Mouse (Mus musculus): Measurements from ENCODE around the gene Hmbs. TPM values are rescaled to one million over a fixed set of nuclear protein-coding genes. Genes with fewer than 3 reads are reported as not detected.

The Hmbs gene
- total and polyA plus RNA-seq, 3 experiments = 65.1 to 74.0 (median 73.7) TPM

- dilution Hi-C loops (cut with MboI; ENCODE audit: extremely low pct_ligation_motif_present, extremely low pct_unique_long_range_greater_than_20kb, low sequenced_read_pairs) = no loop called here
These were observed 56.5 kb downstream of the Hmbs start for GRCm38 (mm10) chr9:44287401-44288075.

GRCm38 (mm10) chr9:44287003-44287400, 57.0 kb downstream of the Hmbs start:
- no peaks in the 10 kb centered on the region for H3K27me3 ChIP-seq (replicated peaks)
- no peak overlapping the region for H3K4me2 ChIP-seq (ENCODE audit: insufficient read depth, low read depth, poor library complexity, severe bottlenecking)
- H3K36me3 ChIP-seq (replicated peaks in 1 of 2; ENCODE audit: control insufficient read depth in 1 of 2, insufficient read depth in 1 of 2, low read length in 1 of 2) = peaks cover 15 to 56% of the 10 kb centered on the region in 2 experiments
- TF ChIP-seq ZNF384 (IDR thresholded peaks at IDR 0.05; ENCODE audit: low read depth, low read length) = no peak
- TF ChIP-seq MAFK (IDR thresholded peaks at IDR 0.05; ENCODE audit: insufficient replicate concordance, low read length) = no peak
- no peak for TF ChIP-seq UBTF (IDR thresholded peaks at IDR 0.05; ENCODE audit: low read depth, low read length)
- no peak for TF ChIP-seq CHD1 (IDR thresholded peaks at IDR 0.05; ENCODE audit: low read depth, low read length)
- TF ChIP-seq MYC (IDR thresholded peaks at IDR 0.05; ENCODE audit: low read depth, low read length) = no peak
- TF ChIP-seq USF2 (conservative IDR thresholded peaks at IDR 0.05; ENCODE audit: low read depth, low read length) = no peak
- no peak for TF ChIP-seq E2F4 (IDR thresholded peaks at IDR 0.05; ENCODE audit: insufficient replicate concordance, low read depth, low read length)
- H3K9ac ChIP-seq (ENCODE audit: insufficient read depth, low read depth) = no peak overlapping the region
- dilution Hi-C loops (cut with MboI; ENCODE audit: extremely low pct_ligation_motif_present, extremely low pct_unique_long_range_greater_than_20kb, low sequenced_read_pairs) (no loop called here), in situ Hi-C loops (cut with MboI; ENCODE audit: low pct_ligation_motif_present, low pct_unique_long_range_greater_than_20kb, low sequenced_read_pairs) (no loop called here)
- H3K79me2 ChIP-seq (replicated peaks; ENCODE audit: control insufficient read depth, extremely low read depth, insufficient read depth, poor library complexity, severe bottlenecking) = no peaks in the 10 kb centered on the region
- peaks cover 6% of the 10 kb centered on the region for H3K9me3 ChIP-seq (replicated peaks; ENCODE audit: low read length)
- H3K4me3 ChIP-seq (replicated peaks in 1 of 3; ENCODE audit: low read depth in 2 of 3, low read length in 2 of 3, poor library complexity in 1 of 3) = no peak overlapping the region
- no peaks in the 10 kb centered on the region for H3K4me1 ChIP-seq (ENCODE audit: control insufficient read depth in 1 of 2, insufficient read depth in 2 of 2)
- no peak overlapping the region for H3K27ac ChIP-seq (ENCODE audit: insufficient read depth, low read depth)
- no peak for DNase-seq (ENCODE audit: extremely low read depth)

More at GRCm38 (mm10) chr9:44287401-44288075, 56.5 kb downstream of the Hmbs start:
- Histone ChIP-seq H3K4me2 (ENCODE audit: insufficient read depth, low read depth, poor library complexity, severe bottlenecking) (no peak overlapping the region), H3K9me3 (replicated peaks; ENCODE audit: low read length) (peaks cover 6% of the 10 kb centered on the region), H3K27me3 (replicated peaks) (no peaks in the 10 kb centered on the region), H3K27ac (ENCODE audit: insufficient read depth, low read depth) (no peak overlapping the region), H3K79me2 (replicated peaks; ENCODE audit: control insufficient read depth, extremely low read depth, insufficient read depth, poor library complexity, severe bottlenecking) (no peaks in the 10 kb centered on the region), H3K9ac (ENCODE audit: insufficient read depth, low read depth) (no peak overlapping the region), H3K36me3 (replicated peaks in 1 of 2; ENCODE audit: control insufficient read depth in 1 of 2, insufficient read depth in 1 of 2, low read length in 1 of 2) (peaks cover 17 to 60% of the 10 kb centered on the region in 2 experiments), H3K4me1 (ENCODE audit: control insufficient read depth in 1 of 2, insufficient read depth in 2 of 2) (no peaks in the 10 kb centered on the region), H3K4me3 (replicated peaks in 1 of 3; ENCODE audit: low read depth in 2 of 3, low read length in 2 of 3, poor library complexity in 1 of 3) (no peak overlapping the region)
- DNase-seq (ENCODE audit: extremely low read depth) = no peak
- TF ChIP-seq UBTF (IDR thresholded peaks at IDR 0.05; ENCODE audit: low read depth, low read length) (no peak), NRF1 (IDR thresholded peaks at IDR 0.05; ENCODE audit: low read depth, low read length) (no peak), MAFK (IDR thresholded peaks at IDR 0.05; ENCODE audit: insufficient replicate concordance, low read length) (no peak), SMC3 (IDR thresholded peaks at IDR 0.05; ENCODE audit: low read depth, low read length) (no peak), HCFC1 (IDR thresholded peaks at IDR 0.05; ENCODE audit: low read depth, low read length) (no peak)
- in situ Hi-C loops (cut with MboI; ENCODE audit: low pct_ligation_motif_present, low pct_unique_long_range_greater_than_20kb, low sequenced_read_pairs) = no loop called here

Other genes with a start within 250 kb of the Hmbs start
Only the 20 nearest of the 24 such genes appear.
- gene Mcam, start 209.8 kb downstream of the Hmbs start, total RNA-seq (2012; rRNA removed) = 0.98 and 1.1 TPM in 2 replicates
- 0.56 and 0.73 TPM in 2 replicates for gene Mcam, start 209.8 kb downstream of the Hmbs start, total RNA-seq (2014; rRNA removed)
- 0.40 and 0.57 TPM in 2 replicates for gene Mcam, start 209.8 kb downstream of the Hmbs start, polyA plus RNA-seq (2012; ENCODE audit: insufficient read length, low read depth)
- gene Cbl, start 110.2 kb downstream of the Hmbs start, total RNA-seq (2012; rRNA removed) = 11.9 and 13.4 TPM in 2 replicates
- 6.5 and 8.3 TPM in 2 replicates for gene Cbl, start 110.2 kb downstream of the Hmbs start, total RNA-seq (2014; rRNA removed)
- 27.1 and 39.0 TPM in 2 replicates for gene Cbl, start 110.2 kb downstream of the Hmbs start, polyA plus RNA-seq (2012; ENCODE audit: insufficient read length, low read depth)
- gene Ccdc153, start 103.6 kb downstream of the Hmbs start, total RNA-seq (2012; rRNA removed) = not detected in 2 replicates
- not detected in 2 replicates for gene Ccdc153, start 103.6 kb downstream of the Hmbs start, total RNA-seq (2014; rRNA removed)
- gene Ccdc153, start 103.6 kb downstream of the Hmbs start, polyA plus RNA-seq (2012; ENCODE audit: insufficient read length, low read depth) = not detected in 2 replicates
- 0.13 TPM in 1 of 2 replicates, not detected in the other for gene Pdzd3, start 92.8 kb downstream of the Hmbs start, total RNA-seq (2012; rRNA removed)
- 0.09 TPM in 1 of 2 replicates, not detected in the other for gene Pdzd3, start 92.8 kb downstream of the Hmbs start, total RNA-seq (2014; rRNA removed)
- 0.21 and 0.26 TPM in 2 replicates for gene Pdzd3, start 92.8 kb downstream of the Hmbs start, polyA plus RNA-seq (2012; ENCODE audit: insufficient read length, low read depth)
- gene Nlrx1, start 75.6 kb downstream of the Hmbs start, total RNA-seq (2012; rRNA removed) = 8.8 and 10.9 TPM in 2 replicates
- 8.0 and 8.8 TPM in 2 replicates for gene Nlrx1, start 75.6 kb downstream of the Hmbs start, total RNA-seq (2014; rRNA removed)
- 12.6 and 15.4 TPM in 2 replicates for gene Nlrx1, start 75.6 kb downstream of the Hmbs start, polyA plus RNA-seq (2012; ENCODE audit: insufficient read length, low read depth)
- 0.38 and 0.72 TPM in 2 replicates for gene Abcg4, start 55.6 kb downstream of the Hmbs start, total RNA-seq (2012; rRNA removed)
- gene Abcg4, start 55.6 kb downstream of the Hmbs start, total RNA-seq (2014; rRNA removed) = 0.23 TPM in 2 replicates
- gene Abcg4, start 55.6 kb downstream of the Hmbs start, polyA plus RNA-seq (2012; ENCODE audit: insufficient read length, low read depth) = 0.82 and 1.1 TPM in 2 replicates
- 16.5 and 16.6 TPM in 2 replicates for gene Hinfp, start 38.6 kb downstream of the Hmbs start, total RNA-seq (2012; rRNA removed)
- gene Hinfp, start 38.6 kb downstream of the Hmbs start, total RNA-seq (2014; rRNA removed) = 13.6 and 14.0 TPM in 2 replicates
- gene Hinfp, start 38.6 kb downstream of the Hmbs start, polyA plus RNA-seq (2012; ENCODE audit: insufficient read length, low read depth) = 18.9 and 22.3 TPM in 2 replicates
- gene C2cd2l, start 23.9 kb downstream of the Hmbs start, total RNA-seq (2012; rRNA removed) = 7.2 TPM in 2 replicates
- 2.5 and 2.9 TPM in 2 replicates for gene C2cd2l, start 23.9 kb downstream of the Hmbs start, total RNA-seq (2014; rRNA removed)
- 7.3 and 8.6 TPM in 2 replicates for gene C2cd2l, start 23.9 kb downstream of the Hmbs start, polyA plus RNA-seq (2012; ENCODE audit: insufficient read length, low read depth)
- gene Dpagt1, start 18.2 kb downstream of the Hmbs start, total RNA-seq (2012; rRNA removed) = 15.8 and 16.2 TPM in 2 replicates
- 6.4 and 8.5 TPM in 2 replicates for gene Dpagt1, start 18.2 kb downstream of the Hmbs start, total RNA-seq (2014; rRNA removed)
- gene Dpagt1, start 18.2 kb downstream of the Hmbs start, polyA plus RNA-seq (2012; ENCODE audit: insufficient read length, low read depth) = 31.5 and 41.7 TPM in 2 replicates
- 488 and 589 TPM in 2 replicates for gene H2afx, start 9.5 kb downstream of the Hmbs start, total RNA-seq (2012; rRNA removed)
- 32.5 and 36.3 TPM in 2 replicates for gene H2afx, start 9.5 kb downstream of the Hmbs start, total RNA-seq (2014; rRNA removed)
- gene H2afx, start 9.5 kb downstream of the Hmbs start, polyA plus RNA-seq (2012; ENCODE audit: insufficient read length, low read depth) = 39.5 and 56.6 TPM in 2 replicates
- gene Vps11, start 17.4 kb upstream of the Hmbs start, total RNA-seq (2012; rRNA removed) = 21.4 and 22.1 TPM in 2 replicates
- 16.1 and 17.4 TPM in 2 replicates for gene Vps11, start 17.4 kb upstream of the Hmbs start, total RNA-seq (2014; rRNA removed)
- gene Vps11, start 17.4 kb upstream of the Hmbs start, polyA plus RNA-seq (2012; ENCODE audit: insufficient read length, low read depth) = 23.2 and 24.8 TPM in 2 replicates
- 88.7 and 148 TPM in 2 replicates for gene Hyou1, start 35.3 kb upstream of the Hmbs start, total RNA-seq (2012; rRNA removed)
- gene Hyou1, start 35.3 kb upstream of the Hmbs start, total RNA-seq (2014; rRNA removed) = 31.9 and 32.6 TPM in 2 replicates
- 89.9 and 90.8 TPM in 2 replicates for gene Hyou1, start 35.3 kb upstream of the Hmbs start, polyA plus RNA-seq (2012; ENCODE audit: insufficient read length, low read depth)
- 13.8 and 25.5 TPM in 2 replicates for gene Slc37a4, start 52.6 kb upstream of the Hmbs start, total RNA-seq (2012; rRNA removed)
- 29.9 and 38.7 TPM in 2 replicates for gene Slc37a4, start 52.6 kb upstream of the Hmbs start, total RNA-seq (2014; rRNA removed)
- gene Slc37a4, start 52.6 kb upstream of the Hmbs start, polyA plus RNA-seq (2012; ENCODE audit: insufficient read length, low read depth) = 10.3 and 11.7 TPM in 2 replicates
- 2,535 and 3,076 TPM in 2 replicates for gene Rps25, start 62.9 kb upstream of the Hmbs start, total RNA-seq (2012; rRNA removed)
- gene Rps25, start 62.9 kb upstream of the Hmbs start, total RNA-seq (2014; rRNA removed) = 3,131 and 3,378 TPM in 2 replicates
- 2,547 and 3,250 TPM in 2 replicates for gene Rps25, start 62.9 kb upstream of the Hmbs start, polyA plus RNA-seq (2012; ENCODE audit: insufficient read length, low read depth)
- 81.3 and 88.2 TPM in 2 replicates for gene Trappc4, start 63.4 kb upstream of the Hmbs start, total RNA-seq (2012; rRNA removed)
- gene Trappc4, start 63.4 kb upstream of the Hmbs start, total RNA-seq (2014; rRNA removed) = 125 and 135 TPM in 2 replicates
- gene Trappc4, start 63.4 kb upstream of the Hmbs start, polyA plus RNA-seq (2012; ENCODE audit: insufficient read length, low read depth) = 55.9 and 69.2 TPM in 2 replicates
- gene Ccdc84, start 74.3 kb upstream of the Hmbs start, total RNA-seq (2012; rRNA removed) = 25.4 and 30.4 TPM in 2 replicates
- 21.7 and 26.0 TPM in 2 replicates for gene Ccdc84, start 74.3 kb upstream of the Hmbs start, total RNA-seq (2014; rRNA removed)
- 16.5 and 18.3 TPM in 2 replicates for gene Ccdc84, start 74.3 kb upstream of the Hmbs start, polyA plus RNA-seq (2012; ENCODE audit: insufficient read length, low read depth)
- 0.08 and 0.21 TPM in 2 replicates for gene Foxr1, start 96.9 kb upstream of the Hmbs start, total RNA-seq (2012; rRNA removed)
- gene Foxr1, start 96.9 kb upstream of the Hmbs start, total RNA-seq (2014; rRNA removed) = not detected in 2 replicates
- gene Foxr1, start 96.9 kb upstream of the Hmbs start, polyA plus RNA-seq (2012; ENCODE audit: insufficient read length, low read depth) = 1.4 and 1.5 TPM in 2 replicates
- gene Upk2, start 110.7 kb upstream of the Hmbs start, total RNA-seq (2012; rRNA removed) = not detected in 2 replicates
- not detected in 2 replicates for gene Upk2, start 110.7 kb upstream of the Hmbs start, total RNA-seq (2014; rRNA removed)
- not detected in 2 replicates for gene Upk2, start 110.7 kb upstream of the Hmbs start, polyA plus RNA-seq (2012; ENCODE audit: insufficient read length, low read depth)
- gene Bcl9l, start 138.6 kb upstream of the Hmbs start, total RNA-seq (2012; rRNA removed) = 0.88 and 1.6 TPM in 2 replicates
- gene Bcl9l, start 138.6 kb upstream of the Hmbs start, total RNA-seq (2014; rRNA removed) = 0.08 and 0.67 TPM in 2 replicates
- 6.2 and 7.5 TPM in 2 replicates for gene Bcl9l, start 138.6 kb upstream of the Hmbs start, polyA plus RNA-seq (2012; ENCODE audit: insufficient read length, low read depth)
- 27.7 and 30.2 TPM in 2 replicates for gene Cxcr5, start 217.6 kb upstream of the Hmbs start, total RNA-seq (2012; rRNA removed)
- gene Cxcr5, start 217.6 kb upstream of the Hmbs start, total RNA-seq (2014; rRNA removed) = 75.4 and 93.4 TPM in 2 replicates
- gene Cxcr5, start 217.6 kb upstream of the Hmbs start, polyA plus RNA-seq (2012; ENCODE audit: insufficient read length, low read depth) = 61.2 and 70.5 TPM in 2 replicates

Data from CH12.LX (cell line).